Mouse (Mus musculus): ENCODE data around the gene 1700125H20Rik.

1700125H20Rik gene

GRCm38 (mm10) chr11:85184082-85184481 lies 13.9 kb downstream of the 1700125H20Rik start:
- peak; percentile 50 for DNase-seq (ENCODE audit: low read depth, low spot score)

- DNase-seq (ENCODE audit: low read depth, low spot score) = no peak
Measured at GRCm38 (mm10) chr11:85184839-85185238, 14.6 kb downstream of the 1700125H20Rik start.

DNA sequence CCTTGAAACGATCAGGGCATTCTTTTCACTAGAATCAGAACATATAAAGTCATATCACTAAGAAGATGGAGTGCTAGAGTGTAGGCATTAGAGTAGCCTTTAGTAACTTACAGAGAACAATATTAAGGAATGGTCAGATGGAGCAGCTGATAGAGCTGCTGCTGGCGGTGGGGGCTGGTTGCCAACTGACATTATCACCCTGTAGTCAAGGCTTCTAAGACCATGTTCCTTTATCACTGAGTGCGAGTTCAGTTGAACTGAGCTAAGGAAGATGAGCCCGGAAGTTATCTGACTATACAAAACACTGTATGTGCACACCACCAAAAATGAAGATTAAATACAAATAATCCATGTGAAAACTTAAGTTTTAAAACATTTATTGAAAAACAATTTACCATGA lies 18.9 kb downstream of the 1700125H20Rik start:
- no peak for DNase-seq (ENCODE audit: low read depth, low spot score)

DNA sequence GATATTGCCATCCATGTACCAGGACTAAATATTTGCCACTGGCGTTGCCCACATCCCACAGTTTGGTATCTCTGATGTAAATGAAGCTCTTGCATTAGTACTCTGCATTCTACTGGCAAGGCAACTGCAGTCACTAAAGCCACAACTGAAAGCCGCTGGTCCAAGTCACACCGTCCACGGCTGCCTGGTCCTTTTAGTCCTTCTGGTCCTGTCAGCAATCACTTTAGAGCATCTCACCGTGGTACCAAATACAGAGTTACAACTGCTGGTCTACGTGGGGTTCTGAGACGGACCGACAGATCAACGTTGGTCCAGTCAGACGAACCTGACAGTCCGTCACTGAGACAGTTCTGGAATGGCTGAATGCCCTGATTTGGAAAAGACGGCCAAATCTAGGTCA lies 20.5 kb downstream of the 1700125H20Rik start:
- DNase-seq (ENCODE audit: low read depth, low spot score) = no peak

DNA sequence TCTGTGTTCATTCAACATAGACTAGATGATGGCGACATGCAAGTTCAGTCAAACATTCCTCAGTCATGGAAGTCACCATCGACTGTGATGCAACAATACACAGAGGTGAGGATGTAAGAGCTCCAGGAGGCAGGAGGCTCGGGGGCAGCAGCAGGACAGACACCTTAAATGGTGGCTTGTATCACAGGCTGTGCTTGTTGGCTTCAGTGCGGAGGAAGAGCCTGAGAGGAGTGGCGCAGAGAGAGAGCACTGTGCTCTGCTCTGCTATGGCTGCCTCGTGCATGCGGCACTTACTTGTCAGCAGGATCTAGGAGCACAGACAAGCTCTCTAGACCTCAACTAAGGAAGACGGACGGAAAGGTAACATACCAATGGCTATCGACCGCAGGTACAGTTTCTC lies 24.0 kb downstream of the 1700125H20Rik start:
- DNase-seq (ENCODE audit: low read depth, low spot score) = no peak

- DNase-seq (ENCODE audit: low read depth, low spot score) = no peak
Measured at GRCm38 (mm10) chr11:85196046-85196445, 25.8 kb downstream of the 1700125H20Rik start.

- no peak for DNase-seq (ENCODE audit: low read depth, low spot score)
Measured at GRCm38 (mm10) chr11:85198906-85199305, 28.7 kb downstream of the 1700125H20Rik start.

DNA sequence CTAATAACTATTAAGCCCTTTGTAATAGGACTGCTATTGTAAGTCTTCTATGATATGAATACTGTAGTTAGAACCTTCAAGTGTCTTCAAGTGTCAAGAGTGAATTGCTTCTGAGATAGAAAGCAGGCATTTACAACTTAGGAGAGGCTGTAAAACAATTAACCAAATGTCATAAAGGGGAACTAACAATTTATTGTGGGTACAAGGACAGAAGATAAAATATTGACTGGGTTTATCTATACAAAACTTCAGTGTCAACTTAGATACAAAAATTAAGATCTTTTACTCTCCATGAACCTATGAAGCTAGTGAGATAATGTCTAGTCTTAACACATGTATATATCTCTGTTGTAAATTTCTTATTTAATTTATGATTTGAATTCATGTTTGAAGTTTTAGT lies 36.0 kb downstream of the 1700125H20Rik start:
- no peak for DNase-seq (ENCODE audit: low read depth, low spot score)

DNA sequence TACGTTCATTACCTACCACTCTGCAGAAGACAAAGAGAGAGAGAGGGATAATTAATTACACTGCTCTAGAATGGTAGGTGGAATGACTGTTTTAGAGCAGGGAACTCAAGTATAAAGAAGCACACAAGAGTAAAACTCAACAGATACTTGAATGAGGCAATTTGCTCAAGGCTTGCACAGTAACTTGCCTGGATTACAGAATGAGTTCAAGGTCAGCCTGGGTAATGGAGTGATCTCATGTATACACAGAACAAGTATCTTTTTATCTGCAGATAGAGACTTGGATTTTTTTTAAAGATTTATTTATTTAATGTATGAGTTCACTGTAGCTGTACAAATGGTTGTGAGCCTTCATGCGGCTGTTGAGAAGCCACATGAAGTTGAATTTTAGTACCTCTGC lies 40.9 kb downstream of the 1700125H20Rik start:
- DNase-seq (ENCODE audit: low read depth, low spot score) = no peak

GRCm38 (mm10) chr11:85213215-85213614 lies 43.0 kb downstream of the 1700125H20Rik start:
- no peak for DNase-seq (ENCODE audit: low read depth, low spot score)

GRCm38 (mm10) chr11:85214679-85215078 lies 44.5 kb downstream of the 1700125H20Rik start:
- DNase-seq (ENCODE audit: low read depth, low spot score) = no peak

- DNase-seq (ENCODE audit: low read depth, low spot score) = no peak
Measured at GRCm38 (mm10) chr11:85219014-85219413, 48.8 kb downstream of the 1700125H20Rik start.

DNA sequence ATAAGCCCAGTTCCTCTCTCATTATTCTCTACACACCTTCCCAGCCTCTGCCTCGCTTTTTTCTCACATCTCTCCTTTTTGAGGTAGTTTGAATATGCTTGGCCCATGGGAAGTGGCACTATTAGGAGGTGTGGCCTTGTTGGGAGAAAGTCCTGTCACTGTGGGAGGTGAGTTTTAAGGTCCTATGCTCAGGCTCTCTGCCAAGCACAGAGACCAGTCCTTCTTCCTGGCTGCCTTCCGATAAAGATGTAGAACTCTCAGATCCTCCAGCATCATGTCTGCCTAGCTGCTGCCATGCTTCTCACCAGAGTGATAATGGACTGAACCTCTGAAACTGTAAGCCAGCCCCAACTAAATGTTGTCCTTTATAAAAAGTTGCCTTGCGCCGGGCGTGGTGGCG lies 52.4 kb downstream of the 1700125H20Rik start:
- no peak for DNase-seq (ENCODE audit: low read depth, low spot score)

- no peak for DNase-seq (ENCODE audit: low read depth, low spot score)
Measured at GRCm38 (mm10) chr11:85223248-85223647, 53.0 kb downstream of the 1700125H20Rik start.
